Mouse (Mus musculus): ENCODE measurements around the gene Tox4.

- peak; percentile 10; the same call in 1 of the 2 replicates for TF ChIP-seq CTCF (IDR thresholded peaks at IDR 0.05; ENCODE audit: control insufficient read depth, insufficient read depth, low read length)
- peak; percentile 63; the same call in 1 of the 2 replicates for TF ChIP-seq POLR2A (IDR thresholded peaks at IDR 0.05; ENCODE audit: borderline replicate concordance, control insufficient read depth, low read depth, low read length)
Observed at GRCm38 (mm10) chr14:52244041-52244689, 34.8 kb upstream of the Tox4 start.
